Mouse (Mus musculus): ENCODE measurements around the gene Birc5. TPM values are rescaled to one million over a fixed set of nuclear protein-coding genes. Genes with fewer than 3 reads are reported as not detected.

Birc5 gene
- polyA plus RNA-seq, 1 experiment from 2014 or later, result 14.9 TPM

- WGBS, result 96% methylated on average over 19 of the region's 19 CpGs
- Histone ChIP-seq H3K4me2 (ENCODE audit: low read depth, low read length) (no peak overlapping the region), H3K9me3 (ENCODE audit: control insufficient read depth, low read length) (no peaks in the 10 kb centered on the region), H3K4me1 (ENCODE audit: control insufficient read depth, insufficient read depth, low read length) (peaks cover 27% of the 10 kb centered on the region), H3K9ac (replicated peaks; ENCODE audit: low read depth, low read length) (no peak overlapping the region), H3K36me3 (ENCODE audit: control insufficient read depth, insufficient read depth, low read length) (no peaks in the 10 kb centered on the region), H3K27me3 (ENCODE audit: control insufficient read depth, insufficient read depth, low read length) (no peaks in the 10 kb centered on the region), H3K4me3 (ENCODE audit: low read depth, low read length) (no peak overlapping the region), H3K27ac (ENCODE audit: low read depth, low read length) (no peak overlapping the region)
- no peak for ATAC-seq (ENCODE audit: low read depth)
Measured at GRCm38 (mm10) chr11:117891581-117892175, 42.6 kb downstream of the Birc5 start.

GRCm38 (mm10) chr11:117892199-117892598 is 43.1 kb downstream of the Birc5 start:
- Histone ChIP-seq H3K4me1 (ENCODE audit: control insufficient read depth, insufficient read depth, low read length) (peaks cover 27% of the 10 kb centered on the region), H3K4me2 (ENCODE audit: low read depth, low read length) (no peak overlapping the region), H3K4me3 (ENCODE audit: low read depth, low read length) (no peak overlapping the region), H3K9me3 (ENCODE audit: control insufficient read depth, low read length) (no peaks in the 10 kb centered on the region), H3K27me3 (ENCODE audit: control insufficient read depth, insufficient read depth, low read length) (no peaks in the 10 kb centered on the region), H3K9ac (replicated peaks; ENCODE audit: low read depth, low read length) (no peak overlapping the region), H3K36me3 (ENCODE audit: control insufficient read depth, insufficient read depth, low read length) (no peaks in the 10 kb centered on the region), H3K27ac (ENCODE audit: low read depth, low read length) (no peak overlapping the region)
- ATAC-seq (ENCODE audit: low read depth), result no peak
- WGBS, result 53% methylated on average over 6 of the region's 6 CpGs

- H3K27ac ChIP-seq (ENCODE audit: low read depth, low read length), result no peak overlapping the region
- no peak overlapping the region for H3K9ac ChIP-seq (replicated peaks; ENCODE audit: low read depth, low read length)
- no peaks in the 10 kb centered on the region for H3K27me3 ChIP-seq (ENCODE audit: control insufficient read depth, insufficient read depth, low read length)
- no peak overlapping the region for H3K4me2 ChIP-seq (ENCODE audit: low read depth, low read length)
- no peak overlapping the region for H3K4me3 ChIP-seq (ENCODE audit: low read depth, low read length)
- peaks cover 14% of the 10 kb centered on the region for H3K4me1 ChIP-seq (ENCODE audit: control insufficient read depth, insufficient read depth, low read length)
- WGBS, result 66% methylated on average over 10 of the region's 10 CpGs
- H3K36me3 ChIP-seq (ENCODE audit: control insufficient read depth, insufficient read depth, low read length), result no peaks in the 10 kb centered on the region
- no peaks in the 10 kb centered on the region for H3K9me3 ChIP-seq (ENCODE audit: control insufficient read depth, low read length)
- ATAC-seq (ENCODE audit: low read depth), result no peak
Measured at GRCm38 (mm10) chr11:117894676-117895075, 45.6 kb downstream of the Birc5 start.

GRCm38 (mm10) chr11:117896533-117896932 is 47.5 kb downstream of the Birc5 start:
- no peaks in the 10 kb centered on the region for H3K36me3 ChIP-seq (ENCODE audit: control insufficient read depth, insufficient read depth, low read length)
- no peaks in the 10 kb centered on the region for H3K4me1 ChIP-seq (ENCODE audit: control insufficient read depth, insufficient read depth, low read length)
- no peaks in the 10 kb centered on the region for H3K9me3 ChIP-seq (ENCODE audit: control insufficient read depth, low read length)
- H3K27me3 ChIP-seq (ENCODE audit: control insufficient read depth, insufficient read depth, low read length), result no peaks in the 10 kb centered on the region
- H3K27ac ChIP-seq (ENCODE audit: low read depth, low read length), result no peak overlapping the region
- no peak overlapping the region for H3K4me3 ChIP-seq (ENCODE audit: low read depth, low read length)
- H3K9ac ChIP-seq (replicated peaks; ENCODE audit: low read depth, low read length), result no peak overlapping the region
- 49% methylated on average over 2 of the region's 2 CpGs for WGBS
- no peak overlapping the region for H3K4me2 ChIP-seq (ENCODE audit: low read depth, low read length)
- ATAC-seq (ENCODE audit: low read depth), result no peak

- H3K27ac ChIP-seq (ENCODE audit: low read depth, low read length), result no peak overlapping the region
- H3K4me1 ChIP-seq (ENCODE audit: control insufficient read depth, insufficient read depth, low read length), result no peaks in the 10 kb centered on the region
- H3K36me3 ChIP-seq (ENCODE audit: control insufficient read depth, insufficient read depth, low read length), result no peaks in the 10 kb centered on the region
- ATAC-seq (ENCODE audit: low read depth), result no peak
- H3K27me3 ChIP-seq (ENCODE audit: control insufficient read depth, insufficient read depth, low read length), result no peaks in the 10 kb centered on the region
- WGBS, result 46% methylated on average over 2 of the region's 2 CpGs
- H3K4me2 ChIP-seq (ENCODE audit: low read depth, low read length), result no peak overlapping the region
- H3K4me3 ChIP-seq (ENCODE audit: low read depth, low read length), result no peak overlapping the region
- H3K9me3 ChIP-seq (ENCODE audit: control insufficient read depth, low read length), result no peaks in the 10 kb centered on the region
- H3K9ac ChIP-seq (replicated peaks; ENCODE audit: low read depth, low read length), result no peak overlapping the region
Measured at GRCm38 (mm10) chr11:117902282-117902681, 53.2 kb downstream of the Birc5 start.

GRCm38 (mm10) chr11:117904442-117904841 is 55.4 kb downstream of the Birc5 start:
- H3K9me3 ChIP-seq (ENCODE audit: control insufficient read depth, low read length), result no peaks in the 10 kb centered on the region
- ATAC-seq (ENCODE audit: low read depth), result no peak
- H3K4me1 ChIP-seq (ENCODE audit: control insufficient read depth, insufficient read depth, low read length), result no peaks in the 10 kb centered on the region
- no peak overlapping the region for H3K4me2 ChIP-seq (ENCODE audit: low read depth, low read length)
- no peak overlapping the region for H3K4me3 ChIP-seq (ENCODE audit: low read depth, low read length)
- H3K27me3 ChIP-seq (ENCODE audit: control insufficient read depth, insufficient read depth, low read length), result no peaks in the 10 kb centered on the region
- H3K27ac ChIP-seq (ENCODE audit: low read depth, low read length), result no peak overlapping the region
- no peak overlapping the region for H3K9ac ChIP-seq (replicated peaks; ENCODE audit: low read depth, low read length)
- H3K36me3 ChIP-seq (ENCODE audit: control insufficient read depth, insufficient read depth, low read length), result no peaks in the 10 kb centered on the region
- WGBS, result 92% methylated on average over 8 of the region's 8 CpGs

Other genes starting within 250 kb of the Birc5 start
- 30.6 and 32.5 TPM in 2 replicates for gene Tnrc6c, start 195.0 kb upstream of the Birc5 start, polyA plus RNA-seq (2014; fragmentation: Nextera tagmentation; extraction: Ambion mirVana)
- gene Tmc8, start 67.2 kb upstream of the Birc5 start, polyA plus RNA-seq (2014; fragmentation: Nextera tagmentation; extraction: Ambion mirVana), result 0.64 and 1.7 TPM in 2 replicates
- 3.9 and 4.8 TPM in 2 replicates for gene Tmc6, start 67.1 kb upstream of the Birc5 start, polyA plus RNA-seq (2014; fragmentation: Nextera tagmentation; extraction: Ambion mirVana)
- gene 6030468B19Rik, start 51.6 kb upstream of the Birc5 start, polyA plus RNA-seq (2014; fragmentation: Nextera tagmentation; extraction: Ambion mirVana), result not detected in 2 replicates
- gene Gm20708, start 39.6 kb upstream of the Birc5 start, polyA plus RNA-seq (2014; fragmentation: Nextera tagmentation; extraction: Ambion mirVana), result 0.68 and 1.2 TPM in 2 replicates
- gene Syngr2, start 39.6 kb upstream of the Birc5 start, polyA plus RNA-seq (2014; fragmentation: Nextera tagmentation; extraction: Ambion mirVana), result 9.7 and 15.8 TPM in 2 replicates
- 5.0 and 6.9 TPM in 2 replicates for gene Afmid, start 23.3 kb upstream of the Birc5 start, polyA plus RNA-seq (2014; fragmentation: Nextera tagmentation; extraction: Ambion mirVana)
- gene Tk1, start 23.2 kb upstream of the Birc5 start, polyA plus RNA-seq (2014; fragmentation: Nextera tagmentation; extraction: Ambion mirVana), result 6.8 and 12.0 TPM in 2 replicates
- 0.15 TPM in 1 of 2 replicates, not detected in the other for gene Tmem235, start 11.5 kb downstream of the Birc5 start, polyA plus RNA-seq (2014; fragmentation: Nextera tagmentation; extraction: Ambion mirVana)
- gene Tha1, start 24.2 kb downstream of the Birc5 start, polyA plus RNA-seq (2014; fragmentation: Nextera tagmentation; extraction: Ambion mirVana), result 3.8 and 4.2 TPM in 2 replicates
- 2.2 and 5.1 TPM in 2 replicates for gene Socs3, start 120.8 kb downstream of the Birc5 start, polyA plus RNA-seq (2014; fragmentation: Nextera tagmentation; extraction: Ambion mirVana)
- gene Pgs1, start 137.0 kb downstream of the Birc5 start, polyA plus RNA-seq (2014; fragmentation: Nextera tagmentation; extraction: Ambion mirVana), result 49.9 and 52.6 TPM in 2 replicates

Data from neural tube, embryonic 14.5 days (tissue).